Comparison of ENCODE assay signal across 14 mouse cellular contexts in genomic region chr2:140653481-140653880, GRCm38 (mm10). TPM values are rescaled to one million over a fixed set of nuclear protein-coding genes. Genes with fewer than 3 reads are reported as not detected.
DNase-seq lines count a peak whose midpoint lies in the region; ATAC-seq and TF ChIP-seq lines count a peak whose summit lies in the region.
"Had no signal": no experiment of that assay in that cellular context is flagged by ENCODE, and none has a peak within 500 bp of the region (broad histone marks: within the 10 kb centered on the region; RNA-seq: fewer than 3 reads in every experiment).

No protein-coding gene starts in this region.

- DNase-seq in hindbrain, embryonic 14.5 days (ENCODE audit: low spot score): no peak
- DNase-seq in embryo, embryonic 9.5 days (ENCODE audit: extremely low spot score): peak; percentile 31
- DNase-seq in heart, adult 8-10 months (ENCODE audit: low spot score): no peak
- no peak for DNase-seq in heart, adult 2 months
- no peak for DNase-seq in left cerebral cortex, adult 9 months (ENCODE audit: low spot score in 2 of 2)
- DNase-seq: cerebellum, postnatal 25 days; heart, postnatal 36 days; lung, adult 18-20 months had no signal

- no peak for TF ChIP-seq CTCF in heart, adult 2 months (IDR thresholded peaks at IDR 0.05)

- H3K4me3 ChIP-seq in hindbrain, embryonic 14.5 days (replicated peaks; ENCODE audit: low read length): no peak overlapping the region
- H3K4me3 ChIP-seq in hindbrain, embryonic 16.5 days (ENCODE audit: low read length): no peak overlapping the region
- no peak overlapping the region for H3K4me3 ChIP-seq in forebrain, embryonic 12.5 days (replicated peaks)
- no peak overlapping the region for H3K4me3 ChIP-seq in midbrain, embryonic 13.5 days (replicated peaks)
- H3K4me3 ChIP-seq in heart, adult 2 months: no peak overlapping the region
- H3K4me3 ChIP-seq: heart, embryonic 13.5 days; kidney, embryonic 15.5 days had no signal

- ATAC-seq in hindbrain, embryonic 14.5 days (ENCODE audit: low FRiP score): peak; percentile 57; the same call in 1 of the 2 replicates
- no peak for ATAC-seq in hindbrain, embryonic 16.5 days
- peak; percentile 78 for ATAC-seq in forebrain, embryonic 12.5 days (ENCODE audit: low FRiP score)
- peak; percentile 92 for ATAC-seq in midbrain, embryonic 13.5 days

- H3K9me3 ChIP-seq in hindbrain, embryonic 14.5 days (ENCODE audit: control insufficient read depth, low read length): no peaks in the 10 kb centered on the region
- no peaks in the 10 kb centered on the region for H3K9me3 ChIP-seq in hindbrain, embryonic 16.5 days (ENCODE audit: control insufficient read depth, low read length)
- no peaks in the 10 kb centered on the region for H3K9me3 ChIP-seq in forebrain, embryonic 12.5 days
- H3K9me3 ChIP-seq in midbrain, embryonic 13.5 days: no peaks in the 10 kb centered on the region
- H3K9me3 ChIP-seq: heart, embryonic 13.5 days; kidney, embryonic 15.5 days had no signal

- H3K79me2 ChIP-seq in heart, adult 2 months (replicated peaks; ENCODE audit: control insufficient read depth, insufficient read depth, low read length): no peaks in the 10 kb centered on the region

- no peak overlapping the region for H3K9ac ChIP-seq in hindbrain, embryonic 14.5 days
- H3K9ac ChIP-seq in hindbrain, embryonic 16.5 days (ENCODE audit: low read depth, low read length): no peak overlapping the region
- no peak overlapping the region for H3K9ac ChIP-seq in forebrain, embryonic 12.5 days
- H3K9ac ChIP-seq in midbrain, embryonic 13.5 days (replicated peaks): no peak overlapping the region
- no peak overlapping the region for H3K9ac ChIP-seq in heart, adult 2 months (ENCODE audit: low read depth, low read length)
- H3K9ac ChIP-seq: heart, embryonic 13.5 days; kidney, embryonic 15.5 days had no signal

- no peak overlapping the region for H3K27ac ChIP-seq in hindbrain, embryonic 14.5 days
- no peak overlapping the region for H3K27ac ChIP-seq in hindbrain, embryonic 16.5 days (ENCODE audit: low read depth, low read length)
- no peak overlapping the region for H3K27ac ChIP-seq in forebrain, embryonic 12.5 days
- H3K27ac ChIP-seq in midbrain, embryonic 13.5 days: no peak overlapping the region
- H3K27ac ChIP-seq in heart, adult 2 months: no peak overlapping the region
- H3K27ac ChIP-seq: heart, embryonic 13.5 days; kidney, embryonic 15.5 days had no signal

- intact Hi-C loops in heart, adult 2 months (cut with DNase I): no loop called here

- H3K4me1 ChIP-seq in hindbrain, embryonic 14.5 days (replicated peaks; ENCODE audit: control insufficient read depth, insufficient read depth, low read length): no peaks in the 10 kb centered on the region
- H3K4me1 ChIP-seq in hindbrain, embryonic 16.5 days (ENCODE audit: control insufficient read depth, insufficient read depth, low read depth, low read length): no peaks in the 10 kb centered on the region
- peaks cover 22% of the 10 kb centered on the region for H3K4me1 ChIP-seq in forebrain, embryonic 12.5 days
- H3K4me1 ChIP-seq in midbrain, embryonic 13.5 days (replicated peaks): peaks cover 25% of the 10 kb centered on the region
- H3K4me1 ChIP-seq in heart, adult 2 months (ENCODE audit: control insufficient read depth, insufficient read depth, low read length): no peaks in the 10 kb centered on the region
- H3K4me1 ChIP-seq: heart, embryonic 13.5 days; kidney, embryonic 15.5 days had no signal

- peaks cover 12% of the 10 kb centered on the region for H3K36me3 ChIP-seq in hindbrain, embryonic 14.5 days (replicated peaks; ENCODE audit: control insufficient read depth, insufficient read depth)
- H3K36me3 ChIP-seq in hindbrain, embryonic 16.5 days (ENCODE audit: control insufficient read depth, insufficient read depth, low read length): no peaks in the 10 kb centered on the region; the same call in 1 of the 2 replicates
- H3K36me3 ChIP-seq in forebrain, embryonic 12.5 days (replicated peaks): peaks cover 5% of the 10 kb centered on the region; the same call in 1 of the 2 replicates
- H3K36me3 ChIP-seq in midbrain, embryonic 13.5 days: 0 out of 2 replicates have a peak, but pooled peaks cover 4% of the 10 kb centered on the region
- no peaks in the 10 kb centered on the region for H3K36me3 ChIP-seq in heart, adult 2 months (ENCODE audit: control insufficient read depth, insufficient read depth, low read length)
- H3K36me3 ChIP-seq: kidney, embryonic 15.5 days had no signal

- no peak for TF ChIP-seq POLR2A in heart, adult 2 months (IDR thresholded peaks at IDR 0.05; ENCODE audit: insufficient read depth, low read depth, low read length)

- no peak overlapping the region for H3K4me2 ChIP-seq in hindbrain, embryonic 14.5 days (replicated peaks)
- no peak overlapping the region for H3K4me2 ChIP-seq in hindbrain, embryonic 16.5 days (ENCODE audit: low read length)
- H3K4me2 ChIP-seq in forebrain, embryonic 12.5 days: no peak overlapping the region
- H3K4me2 ChIP-seq in midbrain, embryonic 13.5 days (replicated peaks): no peak overlapping the region
- H3K4me2 ChIP-seq: heart, embryonic 13.5 days; kidney, embryonic 15.5 days had no signal

- no peaks in the 10 kb centered on the region for H3K27me3 ChIP-seq in hindbrain, embryonic 14.5 days (ENCODE audit: control insufficient read depth, insufficient read depth, low read length)
- no peaks in the 10 kb centered on the region for H3K27me3 ChIP-seq in hindbrain, embryonic 16.5 days (replicated peaks; ENCODE audit: control insufficient read depth, insufficient read depth, low read length)
- H3K27me3 ChIP-seq in forebrain, embryonic 12.5 days: 0 out of 2 replicates have a peak, but pooled peaks cover 4% of the 10 kb centered on the region
- peaks cover 8% of the 10 kb centered on the region; the same call in 1 of the 2 replicates for H3K27me3 ChIP-seq in midbrain, embryonic 13.5 days
- no peaks in the 10 kb centered on the region for H3K27me3 ChIP-seq in heart, adult 2 months (ENCODE audit: control insufficient read depth, insufficient read depth, low read length)
- H3K27me3 ChIP-seq: CH12.LX; heart, embryonic 13.5 days; kidney, embryonic 15.5 days had no signal

- no peak for TF ChIP-seq EP300 in heart, adult 2 months (IDR thresholded peaks at IDR 0.05; ENCODE audit: insufficient read depth, low read depth, low read length)

RNA-seq across cellular contexts. Expression of gene Flrt3, which starts 17.8 kb away (rescaled TPM):
- 41.3 and 46.4 TPM in 2 replicates for polyA plus RNA-seq in hindbrain, embryonic 14.5 days (2014; fragmentation: Nextera tagmentation; extraction: Ambion mirVana)
- polyA plus RNA-seq in hindbrain, embryonic 16.5 days (2015; fragmentation: Nextera tagmentation; extraction: Ambion mirVana): 31.6 and 36.3 TPM in 2 replicates
- 71.6 and 86.1 TPM in 2 replicates for polyA plus RNA-seq in forebrain, embryonic 12.5 days (2016; fragmentation: Nextera tagmentation; extraction: Ambion mirVana)
- polyA plus RNA-seq in midbrain, embryonic 13.5 days (2015; fragmentation: Nextera tagmentation; extraction: Ambion mirVana): 61.5 and 62.3 TPM in 2 replicates
- under 1 TPM; 0.14 to 0.35 (median 0.28) TPM for total RNA-seq in heart, adult 8-10 months (2022)
- under 1 TPM; 0.34 to 0.48 TPM for total RNA-seq in heart, adult 2 months (2021)
- polyA plus RNA-seq in heart, adult 2 months (2012; rRNA removed): 0.06 and 0.44 TPM in 2 replicates
- total RNA-seq: CH12.LX had no signal

Comparison
In these comparisons a context has a peak if more than half of its experiments do, and no peak if none do; other contexts are left out.
1. RNA of gene Flrt3, which starts 17.8 kb away (polyA plus RNA-seq): 71.6 to 86.1 TPM in forebrain, embryonic 12.5 days, 61.5 to 62.3 TPM in midbrain, embryonic 13.5 days, 41.3 to 46.4 TPM in hindbrain, embryonic 14.5 days and 31.6 to 36.3 TPM in hindbrain, embryonic 16.5 days; 0.06 to 0.44 TPM in heart, adult 2 months; every median in the first group is over 10 times any median in the second.